Mouse (Mus musculus) kidney, embryonic 16.5 days (tissue): Measurements from ENCODE around the gene Esrrg. TPM values are rescaled to one million over a fixed set of nuclear protein-coding genes. Genes with fewer than 3 reads are reported as not detected.

Experiments used
- ATAC-seq: fragments of 200-750 bp; cut with Nextera tagmentation; 2 replicates; pipeline ENCODE4 v1.8.0; 2017; ENCODE audit warnings: moderate TSS enrichment; ENCODE audit not compliant: low FRiP score, low TSS enrichment
- H3K27ac ChIP-seq: fragments of 300-500 bp; sonication (generic); 2 replicates; pipeline ENCODE4 v1.5.1; 2014; ENCODE audit warnings: low read length
- H3K27me3 ChIP-seq: fragments of 300-500 bp; sonication (generic); 2 replicates; pipeline ENCODE4 v1.6.1; 2014; ENCODE audit warnings: low read length, control low read depth, mixed read lengths; ENCODE audit not compliant: insufficient read depth
- H3K36me3 ChIP-seq: fragments of 300-500 bp; sonication (generic); 2 replicates; pipeline ENCODE4 v1.6.1; 2014; ENCODE audit warnings: low read length, control low read depth, mixed read lengths; ENCODE audit not compliant: insufficient read depth
- H3K4me1 ChIP-seq: fragments of 300-500 bp; sonication (generic); 2 replicates; pipeline ENCODE4 v1.6.1; 2014; ENCODE audit warnings: low read length, control low read depth, mixed read lengths; ENCODE audit not compliant: insufficient read depth
- H3K4me2 ChIP-seq: fragments of 300-500 bp; sonication (generic); replicated peaks from 2 replicates; pipeline ENCODE4 v1.6.1; 2014; ENCODE audit warnings: low read depth, low read length
- H3K4me3 ChIP-seq: fragments of 300-500 bp; sonication (generic); 2 replicates; pipeline ENCODE4 v1.5.1; 2014; ENCODE audit warnings: mild to moderate bottlenecking, low read length
- H3K9ac ChIP-seq: fragments of 300-500 bp; sonication (generic); replicated peaks from 2 replicates; pipeline ENCODE4 v1.6.1; 2014; ENCODE audit warnings: low read length
- H3K9me3 ChIP-seq: fragments of 300-500 bp; sonication (generic); 2 replicates; pipeline ENCODE4 v1.6.1; 2016; ENCODE audit warnings: low read length, control low read depth
- WGBS: fragments of 180-500 bp; shearing (Covaris S2); extraction: QIAGEN DNeasy Blood & Tissue Kit; methylation state at CpG from one replicate; pipeline ENCODE4 v1.1.7; 2014; 5-methylcytosine and 5-hydroxymethylcytosine counted together
- polyA plus RNA-seq: library from polyadenylated mRNA; unstranded; fragments of >200 nt; fragmentation: Nextera tagmentation; extraction: Ambion mirVana; gene quantifications from 2 replicates; pipeline ENCODE4 v1.2.1, GENCODE M21; 2015

Esrrg gene
- polyA plus RNA-seq, 1 experiment from 2014 or later, result 36.0 TPM

DNA sequence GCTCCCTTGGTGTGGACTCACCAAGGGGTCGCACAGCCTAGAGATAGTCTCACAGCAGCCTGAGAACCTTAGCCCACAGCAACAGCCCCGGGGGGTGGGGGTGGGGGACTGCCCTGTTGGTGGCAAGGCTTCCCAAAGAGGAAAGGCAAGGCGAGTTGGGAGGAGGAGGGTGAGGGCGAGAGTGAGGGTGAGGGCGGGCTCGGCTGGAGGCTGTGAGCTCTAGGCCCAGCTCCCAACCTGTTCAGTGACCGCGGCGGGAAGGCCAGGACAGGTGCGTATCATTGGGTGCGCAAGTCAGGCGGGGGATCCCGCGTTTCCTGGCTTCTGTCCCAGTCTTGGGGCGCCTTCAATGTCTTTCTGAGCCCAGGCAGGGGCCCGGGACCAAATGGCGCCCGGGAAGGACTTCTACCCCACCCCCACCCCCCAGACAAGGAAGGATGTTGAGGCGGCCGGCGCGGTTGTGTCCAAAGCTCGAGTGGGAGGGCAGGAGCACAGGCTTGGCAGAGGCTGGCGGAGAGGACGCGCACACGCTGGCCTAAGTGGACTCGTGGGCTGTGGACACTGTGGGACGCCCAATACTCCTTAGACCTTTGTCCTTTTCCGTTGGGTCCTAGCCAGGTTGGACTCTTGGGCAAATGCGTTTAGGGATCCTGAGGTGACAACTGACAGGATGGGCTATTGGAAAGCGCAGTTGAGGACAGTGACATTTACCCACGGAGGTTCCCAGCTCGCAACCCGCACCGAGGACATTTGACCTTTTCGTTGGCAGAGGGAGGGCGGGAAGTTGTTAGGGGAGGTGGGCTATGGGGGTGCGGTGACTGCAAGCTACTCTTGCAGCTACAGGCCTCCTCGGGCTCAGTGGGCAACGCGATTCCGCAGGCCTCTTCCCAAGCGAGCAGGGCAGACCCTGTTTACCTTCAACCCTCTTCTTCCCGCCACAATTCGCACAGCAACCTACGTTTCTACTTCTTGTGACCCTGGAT lies 1.2 kb upstream of the Esrrg start:
- ATAC-seq, result peak; percentile 33; the same call in 1 of the 2 replicates
- Histone ChIP-seq H3K27me3 (peaks cover 60% of the 10 kb centered on the region), H3K36me3 (no peaks in the 10 kb centered on the region), H3K4me2 (peak overlapping the region; percentile 80), H3K4me1 (peaks cover 41% of the 10 kb centered on the region), H3K9ac (peak overlapping the region; percentile 36), H3K4me3 (peak overlapping the region; percentile 50), H3K27ac (no peak overlapping the region), H3K9me3 (no peaks in the 10 kb centered on the region)
- 1% methylated on average over 47 of the region's 47 CpGs for WGBS

DNA sequence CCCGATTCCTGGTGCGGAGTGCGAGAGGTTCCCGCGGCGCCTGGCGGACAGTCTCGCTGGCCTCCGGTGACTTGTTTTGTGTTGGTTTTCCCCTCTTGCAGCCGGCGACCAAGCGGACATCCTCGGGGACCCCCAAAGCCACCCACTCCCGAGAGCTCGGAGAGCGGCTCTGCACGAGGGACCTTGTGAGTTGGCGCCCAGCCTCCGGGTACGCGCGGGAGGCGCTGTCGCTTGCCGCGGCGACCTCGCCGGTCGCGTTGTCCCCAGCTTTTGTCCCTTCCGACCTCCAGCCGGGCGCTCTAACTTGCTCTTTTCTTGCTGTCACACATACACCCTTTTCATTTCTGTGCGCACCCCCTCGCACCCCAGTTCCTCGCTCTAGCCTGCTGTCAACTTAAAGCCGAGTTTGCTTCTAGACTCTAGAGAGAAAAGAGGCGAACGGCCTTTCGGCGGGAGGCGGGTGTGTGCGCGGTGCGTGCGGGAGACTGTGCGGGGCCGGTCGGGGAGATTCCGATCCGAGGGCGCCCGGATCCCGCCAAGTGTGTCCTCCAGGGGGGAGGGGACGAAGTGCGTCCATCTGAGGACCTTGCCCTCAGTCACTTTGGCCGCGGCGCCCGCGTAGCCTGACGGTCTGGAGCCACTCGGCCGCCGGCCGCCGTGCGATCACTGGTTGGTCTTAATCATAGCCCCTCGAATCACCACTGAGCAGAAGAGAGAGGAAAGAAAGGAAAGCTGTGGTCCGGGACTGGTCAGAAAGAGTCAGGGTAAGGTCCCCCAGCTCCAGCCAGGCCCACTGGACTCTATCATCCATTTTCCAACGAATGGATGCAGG lies 646 bp downstream of the Esrrg start:
- H3K27ac ChIP-seq, result peak overlapping the region; percentile 40; the same call in 1 of the 2 replicates
- peak overlapping the region; percentile 80 for H3K4me2 ChIP-seq
- peak overlapping the region; percentile 50 for H3K4me3 ChIP-seq
- H3K27me3 ChIP-seq, result peaks cover 57% of the 10 kb centered on the region
- ATAC-seq, result peak; percentile 53; the same call in 1 of the 2 replicates
- H3K4me1 ChIP-seq, result peaks cover 40% of the 10 kb centered on the region
- no peaks in the 10 kb centered on the region for H3K36me3 ChIP-seq
- no peaks in the 10 kb centered on the region for H3K9me3 ChIP-seq
- WGBS, result under 1% methylated on average over 70 of the region's 72 CpGs
- H3K9ac ChIP-seq, result peak overlapping the region; percentile 70

DNA sequence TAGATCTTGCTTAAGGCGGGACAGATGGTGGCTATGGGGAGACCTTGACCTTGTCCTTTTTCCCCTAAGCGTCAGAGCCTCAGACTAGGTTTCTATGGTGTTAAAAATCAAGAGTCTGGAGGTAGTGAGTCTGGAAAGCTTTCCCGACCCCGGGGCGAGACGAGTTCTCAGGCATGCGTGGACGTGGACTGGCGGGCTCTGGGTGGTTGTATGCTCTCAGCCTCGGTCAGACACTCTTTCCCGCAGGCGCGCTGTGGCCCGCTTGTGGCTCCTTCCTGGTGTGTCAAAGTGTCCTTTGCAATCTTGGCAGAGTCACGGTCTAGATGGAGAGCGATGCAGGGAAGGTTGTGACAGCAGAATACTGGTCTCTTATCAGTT lies 1.3 kb downstream of the Esrrg start:
- Histone ChIP-seq H3K36me3 (no peaks in the 10 kb centered on the region), H3K4me2 (peak overlapping the region; percentile 80), H3K9me3 (no peaks in the 10 kb centered on the region), H3K27ac (peak overlapping the region; percentile 40; the same call in 1 of the 2 replicates), H3K4me1 (peaks cover 34% of the 10 kb centered on the region), H3K27me3 (peaks cover 53% of the 10 kb centered on the region), H3K9ac (peak overlapping the region; percentile 70), H3K4me3 (peak overlapping the region; percentile 50)
- no peak for ATAC-seq
- WGBS, result 3% methylated on average over 16 of the region's 16 CpGs

DNA sequence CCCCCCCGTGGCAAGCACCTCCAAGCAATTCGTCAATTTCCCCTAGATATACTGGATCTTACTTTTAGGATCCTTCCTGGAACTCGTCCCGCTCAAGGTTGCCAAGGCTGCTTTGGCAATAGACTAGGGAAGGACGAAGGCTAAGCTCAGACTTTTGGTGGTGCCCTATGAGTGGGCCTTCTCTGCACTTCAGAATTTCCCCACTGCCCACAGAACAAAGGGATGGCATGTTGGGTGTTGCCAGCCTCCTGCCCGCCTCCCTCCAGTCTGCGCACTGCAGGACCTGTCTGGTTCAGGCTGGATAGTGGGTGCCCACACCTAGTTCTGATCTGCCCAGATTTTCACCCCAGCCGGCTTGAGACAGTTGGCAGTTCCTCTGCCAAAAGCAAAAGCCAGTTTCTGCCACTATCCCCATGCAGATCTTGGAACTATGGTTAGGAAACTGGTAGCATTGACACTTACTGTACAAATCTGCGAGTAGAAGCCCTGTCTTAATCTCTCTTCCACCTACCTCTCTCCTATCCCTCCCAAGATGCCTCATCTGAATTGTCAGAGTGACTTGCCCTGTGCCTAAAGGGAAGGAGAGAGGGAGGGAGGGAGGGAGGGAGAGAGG lies 1.9 kb downstream of the Esrrg start:
- whole genome bisulfite sequencing, result 53% methylated on average over 8 of the region's 9 CpGs
- Histone ChIP-seq H3K4me3 (peak overlapping the region; percentile 50), H3K9me3 (no peaks in the 10 kb centered on the region), H3K27me3 (peaks cover 47% of the 10 kb centered on the region), H3K9ac (peak overlapping the region; percentile 70), H3K4me2 (peak overlapping the region; percentile 80), H3K27ac (no peak overlapping the region; the same call in 1 of the 2 replicates), H3K4me1 (peaks cover 28% of the 10 kb centered on the region), H3K36me3 (no peaks in the 10 kb centered on the region)
- ATAC-seq, result no peak

DNA sequence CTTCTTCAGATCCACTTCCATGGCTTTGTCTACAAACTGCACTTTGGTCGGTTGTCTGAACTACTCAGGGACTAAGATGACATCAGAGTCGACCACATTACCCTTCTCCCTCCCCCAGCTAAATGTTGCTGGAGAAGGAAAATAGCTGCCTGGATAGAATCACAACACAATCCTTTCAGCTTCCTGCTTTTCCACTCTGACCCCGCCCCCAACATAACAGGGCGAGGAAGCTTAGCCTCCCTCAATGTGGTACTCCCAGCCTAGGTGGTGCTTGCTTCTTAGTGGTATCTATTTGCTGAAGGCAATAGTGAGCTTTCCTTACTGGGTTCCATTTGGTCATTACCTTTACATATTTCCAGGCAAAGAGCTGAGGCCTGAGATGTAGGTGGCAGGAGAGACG lies 3.3 kb downstream of the Esrrg start:
- 28% methylated on average over 5 of the region's 5 CpGs for WGBS
- no peak overlapping the region for H3K4me3 ChIP-seq
- H3K9me3 ChIP-seq, result no peaks in the 10 kb centered on the region
- H3K4me2 ChIP-seq, result no peak overlapping the region
- peaks cover 33% of the 10 kb centered on the region for H3K27me3 ChIP-seq
- H3K9ac ChIP-seq, result no peak overlapping the region
- H3K27ac ChIP-seq, result no peak overlapping the region
- no peaks in the 10 kb centered on the region for H3K36me3 ChIP-seq
- H3K4me1 ChIP-seq, result peaks cover 19% of the 10 kb centered on the region
- no peak for ATAC-seq

DNA sequence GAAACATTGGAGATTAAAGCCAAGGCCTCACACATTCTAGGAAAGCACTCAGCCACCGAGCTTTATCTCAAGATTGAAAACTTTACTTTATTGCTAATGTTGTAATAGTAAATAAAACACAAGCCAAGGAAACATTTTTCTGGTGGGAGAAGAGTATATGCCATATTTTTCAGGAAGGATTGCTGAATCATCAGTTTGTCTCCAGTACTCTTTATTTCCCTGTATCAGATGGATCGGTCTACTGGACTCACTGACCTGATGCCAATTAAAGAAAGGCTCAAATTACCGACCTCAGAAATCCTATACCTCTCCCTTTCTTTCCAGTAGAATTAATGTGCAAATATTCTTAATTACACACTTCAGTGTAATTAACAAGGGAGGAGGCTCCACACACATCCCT lies 4.7 kb downstream of the Esrrg start:
- Histone ChIP-seq H3K36me3 (no peaks in the 10 kb centered on the region), H3K9ac (no peak overlapping the region), H3K27me3 (peaks cover 20% of the 10 kb centered on the region), H3K4me3 (no peak overlapping the region), H3K27ac (no peak overlapping the region), H3K4me2 (no peak overlapping the region), H3K9me3 (no peaks in the 10 kb centered on the region), H3K4me1 (peaks cover 7% of the 10 kb centered on the region; the same call in 1 of the 2 replicates)
- no peak for ATAC-seq
- WGBS, result 33% methylated on average over 3 of the region's 3 CpGs

DNA sequence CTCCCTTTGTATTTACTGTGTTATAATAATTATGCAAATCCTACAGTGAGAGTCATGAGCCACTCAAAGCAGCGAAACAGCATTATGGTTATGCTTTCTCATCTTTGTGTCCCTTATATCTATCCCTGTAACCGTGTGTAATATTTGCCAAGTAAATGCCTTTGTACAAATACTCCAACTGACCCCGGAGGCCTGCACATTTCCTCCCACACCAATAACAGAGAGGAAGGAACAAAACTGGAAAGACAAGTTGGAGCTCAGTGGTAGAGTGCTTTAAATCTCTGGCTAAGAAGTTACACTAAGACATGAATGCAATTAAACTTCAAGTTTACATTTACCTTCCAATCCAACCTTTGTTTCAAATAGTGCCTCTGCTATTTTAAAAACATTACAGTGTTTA lies 15.4 kb downstream of the Esrrg start:
- no peak for ATAC-seq
- no peak overlapping the region for H3K27ac ChIP-seq
- WGBS, result 39% methylated on average over 3 of the region's 3 CpGs

DNA sequence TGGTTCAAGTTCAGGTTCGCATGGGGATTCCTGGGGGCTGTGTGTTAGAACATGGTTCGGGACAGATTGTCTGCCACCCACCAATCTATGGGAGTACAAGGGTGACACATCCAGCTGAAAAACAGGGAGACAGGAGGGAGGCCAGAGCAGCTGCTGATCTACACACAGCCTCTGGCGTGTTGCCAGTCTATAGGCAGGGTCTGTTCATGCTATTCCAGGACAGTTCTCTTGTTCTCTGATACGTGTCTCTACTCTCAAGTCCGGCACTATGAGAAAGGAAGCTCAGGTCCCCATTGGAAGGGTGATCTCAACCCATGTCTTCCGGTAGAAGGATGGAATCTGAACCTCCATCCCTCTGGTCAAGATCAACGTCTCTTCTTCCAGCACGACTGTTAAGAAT lies 21.8 kb downstream of the Esrrg start:
- WGBS, result 90% methylated on average over 8 of the region's 8 CpGs
- Histone ChIP-seq H3K36me3 (no peaks in the 10 kb centered on the region), H3K9me3 (no peaks in the 10 kb centered on the region), H3K4me3 (no peak overlapping the region), H3K27ac (no peak overlapping the region), H3K4me2 (no peak overlapping the region), H3K27me3 (no peaks in the 10 kb centered on the region), H3K9ac (no peak overlapping the region), H3K4me1 (no peaks in the 10 kb centered on the region)
- no peak for ATAC-seq

More for the DNA sequence above, 15.4 kb downstream of the Esrrg start:
- no peaks in the 10 kb centered on the region for H3K36me3 ChIP-seq
- H3K4me3 ChIP-seq, result no peak overlapping the region
- no peak overlapping the region for H3K4me2 ChIP-seq
- no peaks in the 10 kb centered on the region for H3K9me3 ChIP-seq
- no peak overlapping the region for H3K9ac ChIP-seq
- H3K27me3 ChIP-seq, result peaks cover 5% of the 10 kb centered on the region; the same call in 1 of the 2 replicates
- peaks cover 10% of the 10 kb centered on the region; the same call in 1 of the 2 replicates for H3K4me1 ChIP-seq

DNA sequence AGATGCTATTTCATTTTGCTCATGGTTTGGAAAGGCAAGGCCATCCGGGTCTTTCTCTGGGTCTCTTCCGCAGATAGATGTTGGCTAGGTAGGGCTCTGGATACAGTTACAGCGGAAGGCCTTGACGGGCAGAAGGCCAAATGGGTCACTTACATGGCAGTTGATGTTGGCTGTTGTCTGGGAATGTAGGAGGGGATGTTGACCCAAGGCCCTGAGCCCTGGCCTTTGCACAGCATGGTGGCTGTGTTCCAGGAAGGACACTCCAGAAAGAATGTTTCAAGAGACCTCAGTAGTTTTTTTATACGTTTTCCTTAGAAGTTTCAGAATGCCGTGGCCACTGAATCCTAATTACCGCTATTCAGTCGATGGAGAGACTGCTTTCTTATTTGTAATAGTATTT lies 22.9 kb downstream of the Esrrg start:
- Histone ChIP-seq H3K4me2 (no peak overlapping the region), H3K9ac (no peak overlapping the region), H3K9me3 (no peaks in the 10 kb centered on the region), H3K4me1 (no peaks in the 10 kb centered on the region), H3K27ac (no peak overlapping the region), H3K4me3 (no peak overlapping the region), H3K27me3 (no peaks in the 10 kb centered on the region), H3K36me3 (no peaks in the 10 kb centered on the region)
- WGBS, result 60% methylated on average over 8 of the region's 8 CpGs
- no peak for ATAC-seq
